Mouse (Mus musculus): ENCODE data around the gene Prrc2c.
"Not testable (repeated sequence)": the region's sequence is repeated elsewhere in the genome, so short reads cannot be mapped to it uniquely, and the experiment has no call there.

The Prrc2c gene

GRCm38 (mm10) chr1:162740401-162740835 lies at the start of gene Prrc2c:
Gene Prrc2c (minus strand): TSS chr1:162740556.
- no peaks in the 10 kb centered on the region for H3K36me3 ChIP-seq (ENCODE audit: control insufficient read depth, insufficient read depth, low read length, poor library complexity, severe bottlenecking)
- peak; percentile 99 for DNase-seq (ENCODE audit: low read depth, low spot score)
- H3K27me3 ChIP-seq (ENCODE audit: control insufficient read depth, insufficient read depth, low read length, poor library complexity, severe bottlenecking) = no peaks in the 10 kb centered on the region

- no peaks in the 10 kb centered on the region for H3K36me3 ChIP-seq (ENCODE audit: control insufficient read depth, insufficient read depth, low read length, poor library complexity, severe bottlenecking)
- no peaks in the 10 kb centered on the region for H3K27me3 ChIP-seq (ENCODE audit: control insufficient read depth, insufficient read depth, low read length, poor library complexity, severe bottlenecking)
- DNase-seq (ENCODE audit: low read depth, low spot score) = no peak
These were observed 44.9 kb upstream of the Prrc2c start for GRCm38 (mm10) chr1:162785222-162785621.

GRCm38 (mm10) chr1:162783669-162784248 lies 43.4 kb upstream of the Prrc2c start:
- DNase-seq (ENCODE audit: low read depth, low spot score) = no peak
- no peaks in the 10 kb centered on the region for H3K36me3 ChIP-seq (ENCODE audit: control insufficient read depth, insufficient read depth, low read length, poor library complexity, severe bottlenecking)
- H3K27me3 ChIP-seq (ENCODE audit: control insufficient read depth, insufficient read depth, low read length, poor library complexity, severe bottlenecking) = no peaks in the 10 kb centered on the region

- DNase-seq (ENCODE audit: low read depth, low spot score); H3K27me3 ChIP-seq (ENCODE audit: control insufficient read depth, insufficient read depth, low read length, poor library complexity, severe bottlenecking); H3K36me3 ChIP-seq (ENCODE audit: control insufficient read depth, insufficient read depth, low read length, poor library complexity, severe bottlenecking): not testable (repeated sequence)
These were observed 40.7 kb upstream of the Prrc2c start for GRCm38 (mm10) chr1:162781035-162781434.

GRCm38 (mm10) chr1:162777943-162778538 lies 37.7 kb upstream of the Prrc2c start:
- DNase-seq (ENCODE audit: low read depth, low spot score) = no peak
- H3K36me3 ChIP-seq (ENCODE audit: control insufficient read depth, insufficient read depth, low read length, poor library complexity, severe bottlenecking) = no peaks in the 10 kb centered on the region
- H3K27me3 ChIP-seq (ENCODE audit: control insufficient read depth, insufficient read depth, low read length, poor library complexity, severe bottlenecking) = no peaks in the 10 kb centered on the region

GRCm38 (mm10) chr1:162773661-162774060 lies 33.3 kb upstream of the Prrc2c start:
- Histone ChIP-seq H3K27me3 (ENCODE audit: control insufficient read depth, insufficient read depth, low read length, poor library complexity, severe bottlenecking) (no peaks in the 10 kb centered on the region), H3K36me3 (ENCODE audit: control insufficient read depth, insufficient read depth, low read length, poor library complexity, severe bottlenecking) (no peaks in the 10 kb centered on the region)
- no peak for DNase-seq (ENCODE audit: low read depth, low spot score)

GRCm38 (mm10) chr1:162771617-162772360 lies 31.4 kb upstream of the Prrc2c start:
- DNase-seq (ENCODE audit: low read depth, low spot score) = no peak
- H3K27me3 ChIP-seq (ENCODE audit: control insufficient read depth, insufficient read depth, low read length, poor library complexity, severe bottlenecking) = no peaks in the 10 kb centered on the region
- H3K36me3 ChIP-seq (ENCODE audit: control insufficient read depth, insufficient read depth, low read length, poor library complexity, severe bottlenecking) = no peaks in the 10 kb centered on the region

GRCm38 (mm10) chr1:162752009-162752408 lies 11.7 kb upstream of the Prrc2c start:
- DNase-seq (ENCODE audit: low read depth, low spot score) = no peak
- Histone ChIP-seq H3K36me3 (ENCODE audit: control insufficient read depth, insufficient read depth, low read length, poor library complexity, severe bottlenecking) (no peaks in the 10 kb centered on the region), H3K27me3 (ENCODE audit: control insufficient read depth, insufficient read depth, low read length, poor library complexity, severe bottlenecking) (no peaks in the 10 kb centered on the region)

- H3K36me3 ChIP-seq (ENCODE audit: control insufficient read depth, insufficient read depth, low read length, poor library complexity, severe bottlenecking) = no peaks in the 10 kb centered on the region
- no peaks in the 10 kb centered on the region for H3K27me3 ChIP-seq (ENCODE audit: control insufficient read depth, insufficient read depth, low read length, poor library complexity, severe bottlenecking)
- DNase-seq (ENCODE audit: low read depth, low spot score) = no peak
These were observed 9.3 kb upstream of the Prrc2c start for GRCm38 (mm10) chr1:162749607-162750006.

- Histone ChIP-seq H3K36me3 (ENCODE audit: control insufficient read depth, insufficient read depth, low read length, poor library complexity, severe bottlenecking) (no peaks in the 10 kb centered on the region), H3K27me3 (ENCODE audit: control insufficient read depth, insufficient read depth, low read length, poor library complexity, severe bottlenecking) (no peaks in the 10 kb centered on the region)
- no peak for DNase-seq (ENCODE audit: low read depth, low spot score)
These were observed 8.4 kb upstream of the Prrc2c start for GRCm38 (mm10) chr1:162748761-162749160.

- no peaks in the 10 kb centered on the region for H3K36me3 ChIP-seq (ENCODE audit: control insufficient read depth, insufficient read depth, low read length, poor library complexity, severe bottlenecking)
- DNase-seq (ENCODE audit: low read depth, low spot score) = peak; percentile 58
- H3K27me3 ChIP-seq (ENCODE audit: control insufficient read depth, insufficient read depth, low read length, poor library complexity, severe bottlenecking) = no peaks in the 10 kb centered on the region
These were observed 443 bp downstream of the Prrc2c start for GRCm38 (mm10) chr1:162739831-162740394.

GRCm38 (mm10) chr1:162739406-162739805 lies 950 bp downstream of the Prrc2c start:
- peak; percentile 26 for DNase-seq (ENCODE audit: low read depth, low spot score)
- H3K27me3 ChIP-seq (ENCODE audit: control insufficient read depth, insufficient read depth, low read length, poor library complexity, severe bottlenecking) = no peaks in the 10 kb centered on the region

GRCm38 (mm10) chr1:162738472-162738871 lies 1.9 kb downstream of the Prrc2c start:
- Histone ChIP-seq H3K36me3 (ENCODE audit: control insufficient read depth, insufficient read depth, low read length, poor library complexity, severe bottlenecking) (no peaks in the 10 kb centered on the region), H3K27me3 (ENCODE audit: control insufficient read depth, insufficient read depth, low read length, poor library complexity, severe bottlenecking) (no peaks in the 10 kb centered on the region)
- DNase-seq (ENCODE audit: low read depth, low spot score) = no peak

More at GRCm38 (mm10) chr1:162739406-162739805, 950 bp downstream of the Prrc2c start:
- no peaks in the 10 kb centered on the region for H3K36me3 ChIP-seq (ENCODE audit: control insufficient read depth, insufficient read depth, low read length, poor library complexity, severe bottlenecking)

GRCm38 (mm10) chr1:162735084-162735483 lies 5.3 kb downstream of the Prrc2c start:
- H3K27me3 ChIP-seq (ENCODE audit: control insufficient read depth, insufficient read depth, low read length, poor library complexity, severe bottlenecking) = no peaks in the 10 kb centered on the region
- no peaks in the 10 kb centered on the region for H3K36me3 ChIP-seq (ENCODE audit: control insufficient read depth, insufficient read depth, low read length, poor library complexity, severe bottlenecking)
- peak; percentile 13 for DNase-seq (ENCODE audit: low read depth, low spot score)

- no peaks in the 10 kb centered on the region for H3K36me3 ChIP-seq (ENCODE audit: control insufficient read depth, insufficient read depth, low read length, poor library complexity, severe bottlenecking)
- H3K27me3 ChIP-seq (ENCODE audit: control insufficient read depth, insufficient read depth, low read length, poor library complexity, severe bottlenecking) = no peaks in the 10 kb centered on the region
- DNase-seq (ENCODE audit: low read depth, low spot score) = peak; percentile 34
These were observed 6.1 kb downstream of the Prrc2c start for GRCm38 (mm10) chr1:162734283-162734682.

Data from splenic B cell, adult 2 months (primary cell).